Mouse (Mus musculus) heart, adult 8-10 months (tissue): ENCODE data around the gene Cct3. TPM values are rescaled to one million over a fixed set of nuclear protein-coding genes. Genes with fewer than 3 reads are reported as not detected.
A peak's percentile ranks its signal among the peaks of the same experiment; 100 is the strongest.
"Not testable (repeated sequence)": the region's sequence is repeated elsewhere in the genome, so short reads cannot be mapped to it uniquely, and the experiment has no call there.

Source experiments
- DNase-seq: peaks from one replicate; pipeline ENCODE4 v3.0.0; 2022; ENCODE audit warnings: low spot score
- total RNA-seq, 4 experiments: library from RNA; stranded (reverse); gene quantifications; 2 replicates each; pipeline ENCODE4 v1.2.4; 2022

The Cct3 gene
- total RNA-seq: 100 to 1,000 TPM; 146 to 187 (median 164) TPM

- peak; percentile 98 for DNase-seq
Measured at GRCm38 (mm10) chr3:88296561-88297318, at the start of gene Cct3, which contains the start of gene Tsacc. Cct3 (plus strand) TSS chr3:88297116. Tsacc (minus strand) TSS chr3:88296999.

- no peak for DNase-seq
Measured at GRCm38 (mm10) chr3:88247666-88248065, 49.2 kb upstream of the Cct3 start.

GRCm38 (mm10) chr3:88248406-88248805 is 48.5 kb upstream of the Cct3 start:
- DNase-seq: no peak

GRCm38 (mm10) chr3:88252739-88253138 is 44.2 kb upstream of the Cct3 start:
- DNase-seq: no peak

- DNase-seq: no peak
Measured at GRCm38 (mm10) chr3:88254268-88254926, 42.5 kb upstream of the Cct3 start, which contains the start of gene Rhbg. Rhbg (minus strand) TSS chr3:88254709.

- DNase-seq: no peak
Measured at GRCm38 (mm10) chr3:88255950-88256349, 41.0 kb upstream of the Cct3 start.

GRCm38 (mm10) chr3:88256382-88256781 is 40.5 kb upstream of the Cct3 start:
- DNase-seq: no peak

GRCm38 (mm10) chr3:88262346-88262745 is 34.6 kb upstream of the Cct3 start:
- no peak for DNase-seq

GRCm38 (mm10) chr3:88268014-88268413 is 28.9 kb upstream of the Cct3 start:
- DNase-seq: not testable (repeated sequence)

GRCm38 (mm10) chr3:88268991-88269390 is 27.9 kb upstream of the Cct3 start:
- DNase-seq: no peak

- not testable (repeated sequence) for DNase-seq
Measured at GRCm38 (mm10) chr3:88271298-88271697, 25.6 kb upstream of the Cct3 start.

GRCm38 (mm10) chr3:88271859-88272258 is 25.1 kb upstream of the Cct3 start:
- DNase-seq: no peak

GRCm38 (mm10) chr3:88274002-88274401 is 22.9 kb upstream of the Cct3 start:
- no peak for DNase-seq

GRCm38 (mm10) chr3:88276121-88276520 is 20.8 kb upstream of the Cct3 start:
- DNase-seq: no peak

GRCm38 (mm10) chr3:88276529-88277143 is 20.3 kb upstream of the Cct3 start:
- no peak for DNase-seq

- DNase-seq: no peak
Measured at GRCm38 (mm10) chr3:88280035-88280434, 16.9 kb upstream of the Cct3 start.

- not testable (repeated sequence) for DNase-seq
Measured at GRCm38 (mm10) chr3:88281141-88281916, 15.6 kb upstream of the Cct3 start.

- DNase-seq: not testable (repeated sequence)
Measured at GRCm38 (mm10) chr3:88284815-88285564, 11.9 kb upstream of the Cct3 start.

- not testable (repeated sequence) for DNase-seq
Measured at GRCm38 (mm10) chr3:88285565-88285895, 11.4 kb upstream of the Cct3 start.

- no peak for DNase-seq
Measured at GRCm38 (mm10) chr3:88287110-88287509, 9.8 kb upstream of the Cct3 start, which contains the start of gene Gm38392. Gm38392 (minus strand) TSS chr3:88287210.

- not testable (repeated sequence) for DNase-seq
Measured at GRCm38 (mm10) chr3:88288133-88288713, 8.7 kb upstream of the Cct3 start.
